Mouse (Mus musculus) embryo, embryonic 10.5 days (tissue): ENCODE results near the gene Plpp4.

ENCODE experiments used
- DNase-seq: peaks from one replicate; pipeline ENCODE4 v3.0.0-alpha.2; 2015; ENCODE audit warnings: low spot score

The Plpp4 gene

DNA sequence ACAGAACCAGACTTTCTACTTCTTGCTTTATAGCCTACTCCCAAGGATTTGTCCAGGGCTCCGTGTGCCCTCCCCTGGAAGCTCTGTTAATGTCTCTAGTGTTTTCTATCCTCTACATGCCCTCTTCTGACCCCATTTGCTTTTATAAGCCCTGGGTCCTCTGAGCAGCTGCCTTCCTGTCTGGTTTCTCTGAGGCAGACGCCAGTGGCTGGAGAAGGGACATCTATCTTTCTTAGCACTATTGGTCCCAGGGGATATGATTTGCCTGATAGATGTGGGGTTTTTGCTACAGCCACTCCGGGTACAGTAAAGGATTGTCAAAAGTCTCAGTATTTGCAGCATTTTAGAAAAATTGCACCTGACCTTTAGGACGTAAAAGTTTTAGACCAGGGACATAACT, 46.5 kb downstream of the Plpp4 start:
- DNase-seq = peak; percentile 50

DNA sequence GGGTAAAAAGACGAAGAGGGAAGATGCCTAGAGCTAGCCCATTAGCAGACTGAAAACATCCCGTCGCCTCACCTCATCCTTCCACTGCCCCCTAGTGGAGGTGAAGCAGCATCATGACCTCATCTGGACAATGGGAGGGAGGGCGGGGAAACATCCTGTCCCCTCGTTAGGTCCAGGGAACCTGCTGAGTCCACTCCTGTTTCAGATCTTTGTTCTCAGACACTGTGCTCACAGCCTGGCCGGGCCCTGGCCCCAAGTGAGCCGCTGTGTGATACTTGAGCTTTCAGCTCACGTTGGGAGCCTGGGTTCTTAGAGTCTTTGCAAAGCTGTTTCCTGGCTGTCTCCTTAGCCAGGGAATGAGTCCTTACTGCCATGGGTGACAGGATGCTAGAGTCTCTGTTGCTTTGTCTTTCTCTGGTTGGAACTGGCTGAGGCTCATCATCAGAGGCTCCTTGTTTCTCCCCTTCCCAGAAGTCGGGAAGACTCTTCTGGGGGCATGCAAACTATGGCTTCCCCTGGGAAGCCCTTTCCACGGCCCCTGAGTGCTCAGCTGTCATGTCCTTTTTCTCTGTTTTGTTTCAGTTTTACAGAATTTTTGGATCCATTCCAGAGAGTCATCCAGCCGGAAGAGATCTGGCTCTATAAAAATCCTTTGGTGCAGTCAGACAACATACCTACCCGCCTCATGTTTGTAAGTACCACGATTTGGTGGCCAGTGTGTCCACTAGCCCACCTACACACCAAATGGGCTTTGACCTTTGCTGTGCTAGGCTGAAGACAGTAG, 50.4 kb downstream of the Plpp4 start:
- DNase-seq = peak; percentile 78

DNA sequence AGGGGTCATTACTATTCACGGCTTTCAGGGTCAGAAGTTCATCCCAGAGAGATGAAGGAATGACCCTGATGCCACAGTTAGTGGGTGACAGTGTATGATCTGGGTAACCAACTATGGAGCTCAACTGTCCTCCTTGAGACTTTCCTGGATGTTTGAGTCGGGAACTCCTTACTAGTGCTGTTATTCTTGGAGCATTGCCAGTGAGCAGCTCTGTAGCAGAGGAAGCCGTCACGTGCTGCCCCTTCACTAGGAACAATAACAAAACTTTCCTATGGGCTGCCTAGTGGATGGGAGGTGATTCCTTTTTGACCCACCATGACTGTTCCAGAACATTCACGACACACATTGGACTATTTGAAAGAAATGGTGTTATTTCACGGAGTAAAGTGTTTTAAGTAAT, 51.8 kb downstream of the Plpp4 start:
- DNase-seq = peak; percentile 5

DNA sequence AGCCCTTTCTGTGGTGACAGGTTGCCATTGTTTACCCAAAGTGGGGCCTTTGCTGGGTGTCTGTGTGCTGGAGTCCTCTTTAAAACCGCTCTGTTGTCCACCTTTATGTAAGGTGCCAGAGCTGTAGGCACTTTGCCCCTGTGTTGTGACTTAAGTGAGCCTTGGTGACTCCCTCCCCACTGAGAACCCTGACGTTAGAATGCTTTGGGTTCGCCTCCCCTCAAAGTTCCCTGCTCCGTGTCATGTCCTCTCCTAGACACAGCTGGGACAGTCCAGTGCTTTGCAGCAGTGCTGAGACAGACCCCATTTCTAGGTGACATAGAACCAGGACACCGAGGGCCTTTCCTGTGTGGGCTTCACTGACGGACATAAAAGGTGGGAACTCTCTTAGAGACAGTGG, 55.7 kb downstream of the Plpp4 start:
- no peak for DNase-seq

DNA sequence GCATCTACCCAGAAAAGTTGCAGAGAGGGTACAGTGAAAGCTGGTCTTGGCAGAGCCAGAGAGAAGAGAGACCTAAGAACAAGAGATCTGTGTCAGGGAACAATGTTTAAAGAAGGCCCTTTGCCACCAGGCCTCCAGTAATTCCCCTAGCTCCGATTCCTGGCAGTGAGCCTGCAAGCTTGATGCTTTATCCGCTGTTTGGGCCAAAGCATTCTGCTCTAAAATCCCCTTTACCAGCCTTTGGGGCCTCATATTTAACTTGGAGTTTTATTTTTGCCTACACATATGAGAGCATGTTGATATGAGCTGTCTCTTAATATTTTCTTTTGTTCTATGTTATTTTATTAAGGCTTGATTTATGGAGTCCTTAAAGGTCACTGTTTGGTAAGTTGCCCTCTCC, 57.1 kb downstream of the Plpp4 start:
- no peak for DNase-seq

DNA sequence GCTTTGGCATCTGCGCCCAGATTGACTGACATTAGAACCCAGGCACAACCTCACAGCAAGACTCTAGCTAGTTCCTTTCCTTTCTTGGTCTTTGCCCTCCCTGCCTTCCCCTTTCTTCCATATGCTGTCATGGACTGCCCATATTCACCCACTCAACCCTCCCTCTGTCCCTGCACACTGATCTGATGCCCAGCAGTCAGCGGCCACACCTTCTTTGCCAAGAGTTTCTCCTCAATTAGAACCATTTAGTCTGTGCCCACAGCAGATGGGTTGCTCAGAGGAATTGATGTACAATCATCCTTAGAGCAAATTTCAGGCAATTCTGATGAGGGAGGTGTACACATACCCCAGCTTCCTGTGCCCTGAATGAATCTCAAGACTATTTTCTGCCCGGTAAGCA, 83.3 kb downstream of the Plpp4 start:
- no peak for DNase-seq

DNA sequence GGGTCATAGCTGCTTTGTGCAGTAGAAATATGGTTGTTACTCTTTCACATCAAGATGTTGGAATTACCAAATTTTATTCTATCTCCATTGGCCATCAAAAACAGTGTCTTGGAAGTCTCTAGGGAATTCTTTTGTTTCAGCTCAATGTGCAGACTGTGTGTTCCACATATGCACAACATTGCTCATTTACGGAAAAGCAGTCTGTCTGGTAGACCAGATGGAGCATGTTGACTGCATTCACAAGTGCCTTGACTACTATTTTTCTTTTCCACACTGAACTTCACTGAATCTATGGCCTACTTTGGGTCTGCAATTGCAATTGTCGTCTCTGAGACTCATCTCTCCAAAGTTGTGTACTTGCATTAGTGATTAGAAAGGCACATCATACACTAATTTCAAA, 98.7 kb downstream of the Plpp4 start:
- DNase-seq = no peak

DNA sequence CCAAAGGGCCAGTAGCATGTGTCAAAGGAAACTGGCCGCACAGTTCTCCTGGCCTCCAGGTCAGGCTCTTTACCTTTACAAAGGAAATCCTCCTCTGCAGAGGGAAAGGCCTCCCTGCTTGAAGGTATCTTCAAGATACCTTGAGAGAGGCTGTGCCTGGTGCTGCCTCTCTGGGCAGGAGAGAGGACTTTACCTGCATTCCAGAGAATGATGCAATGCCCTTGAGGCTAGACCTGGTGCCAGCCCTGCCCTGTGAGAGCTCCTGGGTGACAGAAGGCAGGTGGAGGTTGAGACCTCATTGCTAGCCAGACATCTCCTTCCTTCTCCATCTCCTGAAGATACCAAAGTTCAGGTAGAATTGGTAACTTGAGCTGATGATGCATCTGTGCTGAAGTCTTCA, 118.5 kb downstream of the Plpp4 start:
- no peak for DNase-seq

- DNase-seq = no peak
These were observed 128.3 kb downstream of the Plpp4 start for GRCm38 (mm10) chr7:129385149-129385548.

DNA sequence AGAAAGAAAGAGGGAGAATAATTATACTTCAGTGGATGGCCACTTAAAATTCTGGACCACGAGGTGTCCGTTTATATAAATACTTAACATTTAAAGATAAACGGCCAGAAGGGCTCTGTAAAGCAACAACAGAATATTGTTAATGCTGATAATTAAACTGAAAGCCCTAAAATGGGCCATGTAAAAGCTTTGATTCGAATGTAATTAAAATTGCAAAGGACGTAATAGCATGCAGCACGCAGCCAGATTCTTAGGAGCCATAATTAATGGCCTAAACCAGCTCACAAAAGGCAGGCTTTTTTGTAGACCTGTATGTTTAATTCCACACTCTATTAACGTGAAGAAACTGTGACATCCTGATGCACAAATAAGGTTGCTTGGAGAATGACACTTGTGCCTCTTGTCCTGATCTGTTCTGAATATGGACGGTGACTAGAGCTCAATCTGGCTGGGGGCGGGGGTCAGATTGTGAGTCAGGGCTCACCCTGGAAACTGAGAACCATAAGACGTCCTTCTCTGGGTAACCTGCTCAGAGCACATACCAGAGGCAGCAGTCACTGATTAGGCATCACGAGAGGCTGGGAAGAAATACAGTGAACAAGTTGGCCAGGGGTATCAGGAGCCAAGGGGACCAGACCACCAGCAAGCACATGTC, 136.1 kb downstream of the Plpp4 start:
- no peak for DNase-seq

DNA sequence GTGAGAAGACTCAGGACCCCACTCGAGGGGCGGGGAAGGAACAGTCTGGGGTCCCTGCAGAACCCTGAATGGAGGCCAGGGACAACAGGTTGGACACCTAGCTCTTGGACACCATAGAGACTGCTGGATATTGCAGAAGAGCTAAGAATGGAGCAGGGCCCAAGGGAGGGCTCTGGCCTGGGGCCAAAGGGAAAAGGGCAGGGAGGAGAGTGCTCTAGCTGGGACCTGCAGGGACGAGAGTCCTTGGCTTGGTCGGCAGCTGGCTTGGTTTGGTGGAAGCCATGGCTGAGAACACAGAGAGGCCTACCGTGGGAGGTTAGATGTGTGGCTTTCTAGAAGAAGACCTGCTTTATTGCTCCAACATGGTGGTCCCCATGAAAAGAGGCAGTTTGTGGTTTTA, 139.7 kb downstream of the Plpp4 start:
- DNase-seq = no peak

DNA sequence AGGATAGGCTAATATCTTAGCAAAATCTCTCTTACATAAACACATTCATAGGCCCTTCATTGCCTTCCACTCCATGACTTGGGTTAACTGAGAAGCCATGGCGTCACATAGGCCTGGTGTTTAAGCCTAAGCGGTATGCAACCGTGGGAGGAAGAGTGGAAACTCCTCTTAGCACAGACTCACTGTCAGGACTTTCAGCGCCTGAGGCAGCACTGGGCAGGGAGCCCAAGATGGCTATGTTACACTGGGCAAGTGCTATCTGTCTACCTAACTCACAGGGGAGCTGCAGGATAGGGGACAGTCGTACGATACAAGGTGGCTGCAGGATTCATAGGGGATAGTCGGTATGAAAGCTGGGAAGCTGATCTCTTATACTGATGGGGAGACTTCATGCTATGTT, 142.2 kb downstream of the Plpp4 start:
- no peak for DNase-seq

DNA sequence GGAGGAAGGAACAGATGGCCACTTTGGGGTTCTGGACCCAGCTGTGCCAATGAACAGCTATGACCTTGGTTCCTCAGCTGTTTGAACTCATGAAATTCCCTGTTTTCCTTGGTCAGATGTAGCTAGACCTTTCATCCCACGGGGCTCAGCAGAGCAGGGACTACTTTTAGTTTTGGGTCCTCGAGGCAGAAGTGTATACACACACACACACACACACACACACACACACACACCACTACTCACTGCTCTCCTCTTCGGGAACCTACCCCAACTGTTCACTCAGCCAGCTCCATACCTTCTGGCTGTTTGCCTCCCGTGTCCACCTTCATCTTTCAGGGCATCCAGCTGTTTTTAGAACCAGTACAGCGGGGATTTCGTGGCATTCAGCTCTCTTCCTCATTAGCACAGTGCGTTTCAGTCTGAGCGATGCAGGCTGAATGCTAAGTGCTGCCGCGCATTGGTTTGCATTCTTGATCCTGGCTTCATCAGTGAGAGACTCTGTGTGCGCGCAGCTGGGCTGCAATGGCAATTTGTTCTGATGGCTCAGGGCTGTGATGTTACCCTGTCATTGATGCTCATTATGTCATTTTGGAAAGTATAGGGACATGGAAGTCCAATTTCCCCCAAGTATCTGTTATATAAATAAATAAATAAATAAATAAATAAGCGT, 146.0 kb downstream of the Plpp4 start:
- DNase-seq = no peak

GRCm38 (mm10) chr7:129406069-129406468, 149.2 kb downstream of the Plpp4 start:
- DNase-seq = no peak

- DNase-seq = no peak
These were observed 155.9 kb downstream of the Plpp4 start for GRCm38 (mm10) chr7:129412695-129413094.

GRCm38 (mm10) chr7:129415179-129415578, 158.3 kb downstream of the Plpp4 start:
- peak; percentile 48 for DNase-seq

- no peak for DNase-seq
These were observed 164.3 kb downstream of the Plpp4 start for GRCm38 (mm10) chr7:129421181-129421580.

- peak; percentile 75 for DNase-seq
These were observed 168.7 kb downstream of the Plpp4 start for GRCm38 (mm10) chr7:129425554-129425953.

GRCm38 (mm10) chr7:129428794-129429193, 172.0 kb downstream of the Plpp4 start:
- no peak for DNase-seq

DNA sequence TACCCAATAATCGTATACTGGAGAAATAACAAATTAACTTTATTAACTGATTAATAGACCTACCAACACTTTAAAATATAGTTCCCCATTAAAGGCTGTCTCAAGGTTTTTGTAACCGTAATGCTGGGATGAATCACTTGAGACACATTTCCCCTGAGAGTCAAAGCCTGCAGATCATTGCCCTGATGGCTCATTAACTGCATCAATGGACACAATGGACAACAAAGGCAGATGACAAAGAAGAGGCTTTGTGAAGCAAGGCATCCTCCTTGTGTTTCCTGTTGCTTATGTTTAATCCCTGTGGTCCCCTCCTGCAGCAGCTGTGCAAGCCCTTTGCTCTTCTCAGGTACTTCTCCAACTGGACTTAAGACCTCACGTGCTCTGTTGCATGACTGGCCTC, 173.1 kb downstream of the Plpp4 start:
- DNase-seq = no peak
